Mouse (Mus musculus): Measurements from ENCODE around the gene Vmn2r25.
"Not testable (repeated sequence)": the region's sequence is repeated elsewhere in the genome, so short reads cannot be mapped to it uniquely, and the experiment has no call there.

Gene Vmn2r25

GRCm38 (mm10) chr6:123853363-123853762, at the start of gene Vmn2r25:
Gene Vmn2r25, minus strand, starts transcription at chr6:123853463.
- not testable (repeated sequence) for DNase-seq (ENCODE audit: low spot score)

- no peak for DNase-seq (ENCODE audit: low spot score)
Observed at GRCm38 (mm10) chr6:123819951-123820350, 33.3 kb downstream of the Vmn2r25 start.

DNA sequence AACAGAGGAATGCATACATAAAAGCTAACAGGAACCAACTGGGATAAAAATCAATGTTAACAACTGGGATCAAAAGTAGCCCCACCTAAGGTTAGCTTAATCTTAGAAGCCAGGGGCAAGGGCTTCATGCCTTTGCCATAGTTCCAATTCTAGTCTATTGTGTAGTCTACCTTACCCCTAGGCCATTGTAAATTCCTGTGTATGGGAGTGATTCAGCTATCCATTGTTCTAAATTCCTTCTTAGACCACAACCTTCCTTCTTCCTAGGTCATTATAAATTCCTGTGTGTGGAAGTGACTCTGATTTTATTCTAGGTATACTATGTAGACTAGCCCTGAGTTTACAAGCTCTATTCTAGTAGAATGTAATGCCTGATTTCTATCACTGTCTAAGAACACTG, 43.0 kb downstream of the Vmn2r25 start:
- not testable (repeated sequence) for DNase-seq (ENCODE audit: low spot score)

- no peak for DNase-seq (ENCODE audit: low spot score)
Observed at GRCm38 (mm10) chr6:123793746-123794145, 59.5 kb downstream of the Vmn2r25 start.

DNA sequence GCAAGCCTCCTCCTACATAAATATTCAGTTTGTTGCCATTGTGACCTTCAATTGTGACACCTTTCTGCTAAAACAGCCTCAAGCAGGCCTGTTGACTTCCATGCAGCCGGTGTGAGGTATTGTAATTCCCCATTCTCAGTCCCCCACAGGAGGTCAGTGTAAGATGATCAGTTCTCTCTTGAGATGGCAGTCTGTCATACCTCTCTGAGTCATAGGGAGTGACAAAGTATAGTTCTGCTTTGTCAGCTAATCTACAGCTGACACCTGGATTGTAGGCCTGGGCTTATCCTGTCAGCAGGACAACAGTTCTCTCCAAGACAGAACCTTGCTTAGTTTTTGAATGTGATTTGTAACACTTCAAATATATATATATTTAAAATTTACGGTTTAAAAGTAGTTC, 68.4 kb downstream of the Vmn2r25 start:
- DNase-seq (ENCODE audit: low spot score), result no peak

- DNase-seq (ENCODE audit: low spot score), result no peak
Observed at GRCm38 (mm10) chr6:123778579-123778978, 74.7 kb downstream of the Vmn2r25 start, which contains the start of gene Vmn2r24. Gene Vmn2r24, plus strand, starts transcription at chr6:123778879.
